Mouse (Mus musculus) heart, postnatal 0 days (tissue): ENCODE data around the gene Tlcd2.

Experiments used
- CTCF ChIP-seq: IDR thresholded peaks from 2 replicates; pipeline ENCODE4 v1.5.1; 2016; ENCODE audit warnings: antibody characterized with exemption, control low read depth, low read depth
- EP300 ChIP-seq: IDR thresholded peaks from 2 replicates; pipeline ENCODE4 v1.6.1; 2016; ENCODE audit warnings: antibody characterized with exemption, low read depth

DNA sequence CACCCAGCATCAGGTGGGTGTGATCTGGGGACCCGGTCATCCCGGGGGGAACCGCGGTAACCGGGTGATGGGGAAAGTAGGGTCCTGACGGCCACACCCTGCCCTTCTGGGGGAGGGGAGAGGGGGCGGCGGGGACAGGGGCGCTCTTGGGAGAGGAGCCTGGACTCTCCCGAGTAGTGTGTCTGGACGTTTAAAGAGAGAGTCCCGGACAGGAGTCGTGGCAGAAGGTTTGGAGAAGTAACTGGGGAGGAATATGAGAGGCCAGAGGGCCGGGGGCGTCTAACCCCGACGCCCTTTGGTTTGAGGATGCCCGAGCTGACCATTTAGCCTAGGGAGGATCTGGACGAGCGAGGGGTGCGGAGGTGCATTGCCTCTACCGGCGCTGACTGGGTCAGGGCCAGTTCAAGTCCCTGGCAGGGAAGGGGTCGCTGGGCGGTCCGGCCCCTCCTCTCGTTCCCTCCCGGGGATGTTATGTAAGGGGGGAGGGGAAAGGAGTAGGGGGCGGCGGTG, 283 bp downstream of the Tlcd2 start:
- TF ChIP-seq CTCF (no peak), EP300 (no peak)
